Mouse (Mus musculus) small intestine, adult 2 months (tissue): Measurements from ENCODE around the gene Gspt1. TPM values are rescaled to one million over a fixed set of nuclear protein-coding genes. Genes with fewer than 3 reads are reported as not detected.

ENCODE experiments used
- H3K27ac ChIP-seq: fragments of 200-500 bp; 2 replicates; pipeline ENCODE4 v1.5.1; 2012; ENCODE audit warnings: low read depth, low read length, control low read depth, inconsistent platforms; ENCODE audit not compliant: insufficient read depth
- H3K27me3 ChIP-seq: fragments of 200-500 bp; 2 replicates; pipeline ENCODE4 v1.6.1; 2012; ENCODE audit warnings: mild to moderate bottlenecking, moderate library complexity, low read length, inconsistent platforms; ENCODE audit not compliant: control insufficient read depth, insufficient read depth
- H3K36me3 ChIP-seq: fragments of 200-500 bp; 2 replicates; pipeline ENCODE4 v1.6.1; 2012; ENCODE audit warnings: mild to moderate bottlenecking, low read length, control low read depth, inconsistent platforms; ENCODE audit not compliant: control insufficient read depth, insufficient read depth
- H3K4me1 ChIP-seq: fragments of 200-500 bp; 2 replicates; pipeline ENCODE4 v1.6.1; 2012; ENCODE audit warnings: low read length, inconsistent platforms, mixed read lengths; ENCODE audit not compliant: control insufficient read depth, insufficient read depth, insufficient read length
- H3K4me3 ChIP-seq: fragments of 200-500 bp; 2 replicates; pipeline ENCODE4 v1.5.1; 2012; ENCODE audit warnings: low read depth, mild to moderate bottlenecking, control low read depth, inconsistent platforms, low read length, moderate library complexity
- CTCF ChIP-seq: fragments of 200-500 bp; IDR thresholded peaks from 2 replicates; pipeline ENCODE4 v1.5.1; 2012; ENCODE audit warnings: low read depth, mild to moderate bottlenecking, control low read depth, inconsistent platforms, low read length, moderate library complexity, mixed read lengths; ENCODE audit not compliant: insufficient replicate concordance, insufficient read length; ENCODE audit errors: extremely low read depth
- POLR2A ChIP-seq: fragments of 200-500 bp; IDR thresholded peaks from 2 replicates; pipeline ENCODE4 v1.6.1; 2012; ENCODE audit warnings: low read depth, mild to moderate bottlenecking, control low read depth, inconsistent platforms, low read length, moderate library complexity
- WGBS: fragments of 180-500 bp; shearing (Covaris S2); methylation state at CpG from one replicate; pipeline ENCODE4 v1.1.7; 2018; 5-methylcytosine and 5-hydroxymethylcytosine counted together
- polyA plus RNA-seq: library from polyadenylated mRNA; depleted of rRNA; stranded (reverse); fragments of >200 nt; gene quantifications from 2 replicates; pipeline ENCODE4 v1.2.3, GENCODE M21; 2012

The Gspt1 gene
- polyA plus RNA-seq, 1 experiment: 36.0 TPM

- Histone ChIP-seq H3K36me3 (no peaks in the 10 kb centered on the region), H3K27ac (no peak overlapping the region), H3K4me1 (no peaks in the 10 kb centered on the region), H3K27me3 (no peaks in the 10 kb centered on the region), H3K4me3 (no peak overlapping the region)
- no peak for TF ChIP-seq CTCF
- TF ChIP-seq POLR2A: no peak
- WGBS: 77% methylated on average over 5 of the region's 5 CpGs
Observed at GRCm38 (mm10) chr16:11282655-11283232, 28.6 kb upstream of the Gspt1 start.

- no peaks in the 10 kb centered on the region for H3K27me3 ChIP-seq
- no peaks in the 10 kb centered on the region for H3K36me3 ChIP-seq
- no peak for TF ChIP-seq POLR2A
- no peak for TF ChIP-seq CTCF
- 37% methylated on average over 6 of the region's 6 CpGs for WGBS
- H3K27ac ChIP-seq: no peak overlapping the region
- H3K4me3 ChIP-seq: no peak overlapping the region
- H3K4me1 ChIP-seq: no peaks in the 10 kb centered on the region
Observed at GRCm38 (mm10) chr16:11278778-11279177, 24.7 kb upstream of the Gspt1 start.

GRCm38 (mm10) chr16:11276888-11277287 is 22.8 kb upstream of the Gspt1 start:
- H3K27me3 ChIP-seq: no peaks in the 10 kb centered on the region
- no peaks in the 10 kb centered on the region for H3K4me1 ChIP-seq
- no peak overlapping the region for H3K4me3 ChIP-seq
- no peak for TF ChIP-seq CTCF
- TF ChIP-seq POLR2A: no peak
- 49% methylated on average over 3 of the region's 3 CpGs for WGBS
- no peak overlapping the region for H3K27ac ChIP-seq
- H3K36me3 ChIP-seq: no peaks in the 10 kb centered on the region

DNA sequence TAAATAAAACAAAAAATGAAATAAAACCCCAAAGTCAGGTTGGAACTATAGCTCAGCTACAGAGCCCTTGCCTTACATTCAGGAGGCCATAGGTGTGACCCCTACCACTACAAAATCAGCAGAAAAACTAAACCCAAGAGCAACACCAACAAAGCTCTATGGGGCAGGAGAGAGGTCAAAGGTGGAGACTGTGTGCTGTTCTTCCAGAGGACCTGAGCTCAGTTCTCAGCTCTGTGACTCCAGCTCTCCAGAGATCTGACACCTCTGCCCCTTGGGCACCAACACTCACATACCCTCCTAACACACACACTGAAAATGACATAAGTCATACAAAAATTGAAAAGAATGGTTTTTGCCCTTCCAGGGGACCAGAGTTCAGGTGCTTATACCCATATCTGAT is 16.9 kb upstream of the Gspt1 start:
- no peak for TF ChIP-seq POLR2A
- TF ChIP-seq CTCF: no peak
- H3K36me3 ChIP-seq: no peaks in the 10 kb centered on the region
- no peak overlapping the region for H3K27ac ChIP-seq
- H3K4me1 ChIP-seq: no peaks in the 10 kb centered on the region; the same call in 1 of the 2 replicates
- H3K4me3 ChIP-seq: no peak overlapping the region
- no peaks in the 10 kb centered on the region for H3K27me3 ChIP-seq

DNA sequence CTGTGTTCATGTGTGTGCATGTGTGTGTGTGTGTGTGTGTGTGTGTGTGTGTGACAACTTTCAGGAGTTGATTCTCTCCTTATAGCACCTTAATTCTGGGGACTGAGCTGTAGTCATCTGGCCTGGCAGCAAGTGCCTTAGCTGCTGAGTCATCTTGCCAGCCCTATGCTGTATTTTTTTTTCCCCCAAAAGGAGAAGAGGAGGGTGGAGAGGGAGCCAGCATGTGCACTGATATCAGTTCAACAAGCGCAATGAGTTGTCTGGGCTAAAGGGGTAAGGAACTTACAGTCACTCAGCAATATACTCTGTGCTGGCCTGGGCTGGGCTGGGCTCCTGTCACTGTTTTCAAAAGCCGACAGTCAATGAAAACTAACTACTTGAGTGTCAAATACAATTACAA is 16.5 kb upstream of the Gspt1 start:
- no peaks in the 10 kb centered on the region for H3K27me3 ChIP-seq
- no peak for TF ChIP-seq POLR2A
- TF ChIP-seq CTCF: no peak
- H3K27ac ChIP-seq: no peak overlapping the region
- 90% methylated on average over 2 of the region's 2 CpGs for WGBS
- no peaks in the 10 kb centered on the region for H3K36me3 ChIP-seq
- H3K4me1 ChIP-seq: no peaks in the 10 kb centered on the region; the same call in 1 of the 2 replicates
- H3K4me3 ChIP-seq: no peak overlapping the region

- Histone ChIP-seq H3K27ac (no peak overlapping the region), H3K4me3 (no peak overlapping the region), H3K27me3 (no peaks in the 10 kb centered on the region), H3K36me3 (no peaks in the 10 kb centered on the region), H3K4me1 (no peaks in the 10 kb centered on the region; the same call in 1 of the 2 replicates)
- 44% methylated on average over 6 of the region's 6 CpGs for WGBS
- TF ChIP-seq CTCF (no peak), POLR2A (no peak)
Observed at GRCm38 (mm10) chr16:11269808-11270207, 15.7 kb upstream of the Gspt1 start.

- TF ChIP-seq POLR2A (no peak), CTCF (no peak)
- no peaks in the 10 kb centered on the region; the same call in 1 of the 2 replicates for H3K4me1 ChIP-seq
- H3K4me3 ChIP-seq: no peak overlapping the region
- H3K27ac ChIP-seq: no peak overlapping the region
- WGBS: 72% methylated on average over 2 of the region's 2 CpGs
- no peaks in the 10 kb centered on the region for H3K27me3 ChIP-seq
- no peaks in the 10 kb centered on the region for H3K36me3 ChIP-seq
Observed at GRCm38 (mm10) chr16:11266556-11266955, 12.4 kb upstream of the Gspt1 start.
